14 mouse cellular contexts compared by ENCODE assay signal in genomic region chr7:143415070-143415469, GRCm38 (mm10). TPM values are rescaled to one million over a fixed set of nuclear protein-coding genes. Genes with fewer than 3 reads are reported as not detected.
DNase-seq lines count a peak whose midpoint lies in the region; ATAC-seq lines count a peak whose summit lies in the region.
"Had no signal": no experiment of that assay in that cellular context is flagged by ENCODE, and none has a peak within 500 bp of the region (broad histone marks: within the 10 kb centered on the region; RNA-seq: fewer than 3 reads in every experiment).

No protein-coding gene starts in this region.

- no peak overlapping the region for H3K9ac ChIP-seq in liver, embryonic 11.5 days (ENCODE audit: low read depth, low read length)
- H3K9ac ChIP-seq in intestine, embryonic 16.5 days (ENCODE audit: low read depth, low read length): peak overlapping the region; percentile 41
- H3K9ac ChIP-seq: heart, embryonic 13.5 days had no signal

- 32% methylated on average over 4 of the region's 4 CpGs for WGBS in liver, embryonic 11.5 days
- WGBS in intestine, embryonic 16.5 days: 34% methylated on average over 4 of the region's 4 CpGs

- no peak overlapping the region for H3K27ac ChIP-seq in liver, embryonic 11.5 days (ENCODE audit: low read depth, low read length)
- peak overlapping the region; percentile 1; the same call in 1 of the 2 replicates for H3K27ac ChIP-seq in intestine, embryonic 16.5 days (ENCODE audit: low read length)
- H3K27ac ChIP-seq: heart, embryonic 13.5 days had no signal

- DNase-seq in embryo, embryonic 11 days: peak; percentile 46
- DNase-seq in embryo, embryonic 10.5 days (ENCODE audit: low spot score): no peak
- peak; percentile 6 for DNase-seq in liver
- DNase-seq in liver, embryonic 11.5 days (ENCODE audit: low spot score): no peak
- DNase-seq in thymus, postnatal 25 days: peak; percentile 57
- DNase-seq in retina, embryonic 14.5 days (ENCODE audit: low spot score): no peak
- DNase-seq: cerebellum, adult 9-10 months; kidney, adult 11 months; left cerebral cortex, postnatal 4 days; lung, postnatal 36 days; right cerebral cortex, postnatal 25 days had no signal

- H3K4me3 ChIP-seq in liver, embryonic 11.5 days (ENCODE audit: low read depth, low read length): no peak overlapping the region
- H3K4me3 ChIP-seq in intestine, embryonic 16.5 days (ENCODE audit: low read length): no peak overlapping the region
- H3K4me3 ChIP-seq: heart, embryonic 13.5 days had no signal

- H3K4me1 ChIP-seq in liver, embryonic 11.5 days (replicated peaks; ENCODE audit: control insufficient read depth, insufficient read depth, low read length): peaks cover 5% of the 10 kb centered on the region; the same call in 1 of the 2 replicates
- H3K4me1 ChIP-seq in intestine, embryonic 16.5 days (ENCODE audit: control insufficient read depth, insufficient read depth, low read length): peaks cover 22% of the 10 kb centered on the region

- no peak for ATAC-seq in liver, embryonic 11.5 days (replicated peaks; ENCODE audit: low FRiP score)
- ATAC-seq in intestine, embryonic 16.5 days: no peak
- ATAC-seq in activated CD4-positive, CD25-positive, alpha-beta regulatory T cell, adult 4 months: no peak

- H3K27me3 ChIP-seq in liver, embryonic 11.5 days (replicated peaks; ENCODE audit: control insufficient read depth, insufficient read depth, low read length): no peaks in the 10 kb centered on the region
- H3K27me3 ChIP-seq in intestine, embryonic 16.5 days (replicated peaks; ENCODE audit: control insufficient read depth, insufficient read depth, low read length): no peaks in the 10 kb centered on the region
- H3K27me3 ChIP-seq: heart, embryonic 13.5 days had no signal

- no peak overlapping the region for H3K4me2 ChIP-seq in liver, embryonic 11.5 days
- no peak overlapping the region for H3K4me2 ChIP-seq in intestine, embryonic 16.5 days (ENCODE audit: low read depth, low read length)
- H3K4me2 ChIP-seq: heart, embryonic 13.5 days had no signal

- no peaks in the 10 kb centered on the region for H3K36me3 ChIP-seq in liver, embryonic 11.5 days (ENCODE audit: control insufficient read depth, insufficient read depth, low read length)
- no peaks in the 10 kb centered on the region for H3K36me3 ChIP-seq in intestine, embryonic 16.5 days (ENCODE audit: control insufficient read depth, insufficient read depth, low read length)
- H3K36me3 ChIP-seq: heart, embryonic 13.5 days had no signal

- H3K9me3 ChIP-seq in liver, embryonic 11.5 days (ENCODE audit: control insufficient read depth, low read length): no peaks in the 10 kb centered on the region
- no peaks in the 10 kb centered on the region for H3K9me3 ChIP-seq in intestine, embryonic 16.5 days (ENCODE audit: control insufficient read depth, low read length)
- H3K9me3 ChIP-seq: heart, embryonic 13.5 days had no signal

RNA-seq across cellular contexts. Expression of gene Cdkn1c, which starts 45.8 kb away (rescaled TPM):
- 572 and 617 TPM in 2 replicates for polyA plus RNA-seq in liver, embryonic 11.5 days (2014; fragmentation: Nextera tagmentation; extraction: Ambion mirVana)
- 522 and 653 TPM in 2 replicates for polyA plus RNA-seq in intestine, embryonic 16.5 days (2015; fragmentation: Nextera tagmentation; extraction: Ambion mirVana)
- polyA plus RNA-seq in activated CD4-positive, CD25-positive, alpha-beta regulatory T cell, adult 4 months (2017; shearing (Covaris generic)): under 1 TPM; 0.24 to 0.41 TPM

RNA-seq across cellular contexts. Expression of gene Slc22a18, which starts 58.5 kb away (rescaled TPM):
- polyA plus RNA-seq in liver, embryonic 11.5 days (2014; fragmentation: Nextera tagmentation; extraction: Ambion mirVana): 2.8 and 5.2 TPM in 2 replicates
- polyA plus RNA-seq in intestine, embryonic 16.5 days (2015; fragmentation: Nextera tagmentation; extraction: Ambion mirVana): 18.2 and 22.7 TPM in 2 replicates
- polyA plus RNA-seq in activated CD4-positive, CD25-positive, alpha-beta regulatory T cell, adult 4 months (2017; shearing (Covaris generic)): under 1 TPM in 1 of 2 experiments, not detected in 1; 0.32 TPM

Comparison
In these comparisons a context has a peak if more than half of its experiments do, and no peak if none do; other contexts are left out.
1. DNase-seq: peak in embryo, embryonic 11 days (single experiment), liver (single experiment) and thymus, postnatal 25 days (single experiment); none in embryo, embryonic 10.5 days (single experiment), liver, embryonic 11.5 days (single experiment) and retina, embryonic 14.5 days (single experiment).
2. RNA of gene Cdkn1c, which starts 45.8 kb away (polyA plus RNA-seq): 572 to 617 TPM in liver, embryonic 11.5 days and 522 to 653 TPM in intestine, embryonic 16.5 days; 0.24 to 0.41 TPM in activated CD4-positive, CD25-positive, alpha-beta regulatory T cell, adult 4 months; every median in the first group is over 100 times any median in the second.